Mouse (Mus musculus) R1 (cell line): Measurements from ENCODE around the gene Psmd11.
"Not testable (repeated sequence)": the region's sequence is repeated elsewhere in the genome, so short reads cannot be mapped to it uniquely, and the experiment has no call there.

Experiments
- DNase-seq: peaks from one replicate; pipeline ENCODE4 v3.0.0-alpha.2; 2018; ENCODE audit warnings: low read depth, low spot score

Psmd11 gene

GRCm38 (mm10) chr11:80426029-80426813 lies 2.2 kb upstream of the Psmd11 start:
- peak; percentile 66 for DNase-seq

GRCm38 (mm10) chr11:80429009-80429475 lies 627 bp downstream of the Psmd11 start:
- DNase-seq: peak; percentile 69

GRCm38 (mm10) chr11:80429500-80430166 lies 1.2 kb downstream of the Psmd11 start:
- DNase-seq: no peak

GRCm38 (mm10) chr11:80430366-80430910 lies 2.0 kb downstream of the Psmd11 start:
- DNase-seq: no peak

- DNase-seq: no peak
These were observed 18.5 kb downstream of the Psmd11 start for GRCm38 (mm10) chr11:80446916-80447315.

- DNase-seq: no peak
These were observed 21.4 kb downstream of the Psmd11 start for GRCm38 (mm10) chr11:80449859-80450258.

- DNase-seq: no peak
These were observed 23.8 kb downstream of the Psmd11 start for GRCm38 (mm10) chr11:80452242-80452641.

GRCm38 (mm10) chr11:80453198-80453597 lies 24.8 kb downstream of the Psmd11 start:
- no peak for DNase-seq

GRCm38 (mm10) chr11:80463605-80464130 lies 35.3 kb downstream of the Psmd11 start:
- DNase-seq: not testable (repeated sequence)

GRCm38 (mm10) chr11:80471836-80472605 lies 43.6 kb downstream of the Psmd11 start:
- no peak for DNase-seq

GRCm38 (mm10) chr11:80474175-80474691 lies 45.8 kb downstream of the Psmd11 start:
- peak; percentile 22 for DNase-seq

- no peak for DNase-seq
These were observed 46.4 kb downstream of the Psmd11 start for GRCm38 (mm10) chr11:80474846-80475245.

- no peak for DNase-seq
These were observed 47.1 kb downstream of the Psmd11 start for GRCm38 (mm10) chr11:80475544-80475943.

GRCm38 (mm10) chr11:80476222-80477189 lies 48.1 kb downstream of the Psmd11 start, which contains the start of gene Cdk5r1:
Gene Cdk5r1, plus strand, starts transcription at chr11:80477023.
- DNase-seq: peak; percentile 80

GRCm38 (mm10) chr11:80477341-80478199 lies 49.2 kb downstream of the Psmd11 start:
- DNase-seq: peak; percentile 52

- no peak for DNase-seq
These were observed 50.4 kb downstream of the Psmd11 start for GRCm38 (mm10) chr11:80478694-80479412.

- DNase-seq: no peak
These were observed 51.0 kb downstream of the Psmd11 start for GRCm38 (mm10) chr11:80479425-80479824.
